Mouse (Mus musculus): ENCODE data around the gene Wrnip1.

GRCm38 (mm10) chr13:32801693-32802221 is at the start of gene Wrnip1:
- TF ChIP-seq CTCF (IDR thresholded peaks at IDR 0.05; ENCODE audit: borderline replicate concordance, insufficient read depth, low read length) (peak; percentile 54; the same call in 1 of the 2 replicates), POLR2A (IDR thresholded peaks at IDR 0.05; ENCODE audit: low read depth, low read length) (peak; percentile 77)

Data from embryonic fibroblast, embryonic 13.5 days (primary cell).